Mouse (Mus musculus): ENCODE measurements around the gene Hcls1.

DNA sequence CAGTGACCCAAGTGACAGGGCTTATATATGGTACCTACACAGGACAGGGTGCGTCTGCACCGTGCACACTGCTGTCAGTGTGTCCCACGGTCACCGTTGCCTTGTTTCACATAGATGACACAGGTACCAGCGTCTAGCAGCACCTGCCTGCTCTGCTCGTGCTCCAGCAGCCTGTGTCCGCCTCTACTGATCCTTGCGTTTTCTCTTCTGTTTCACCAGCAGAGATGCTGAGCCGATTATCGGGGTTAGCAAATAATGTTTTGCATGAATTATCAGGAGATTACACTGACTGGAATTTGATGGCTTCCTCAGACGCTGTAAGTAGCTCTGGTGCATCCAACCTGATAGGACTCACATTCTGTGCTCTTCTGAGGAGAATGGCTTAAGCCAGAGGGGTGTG, 48.9 kb upstream of the Hcls1 start:
- TF ChIP-seq CTCF (IDR thresholded peaks at IDR 0.05; ENCODE audit: low read depth), result no peak
- TF ChIP-seq EP300 (IDR thresholded peaks at IDR 0.05; ENCODE audit: low read depth), result no peak

Measured in heart, postnatal 0 days (tissue).